Mouse (Mus musculus): Measurements from ENCODE around the gene Mid1.

Gene Mid1

GRCm38 (mm10) chrX:169880363-169880711 lies 195.3 kb downstream of the Mid1 start:
- CTCF ChIA-PET, result interaction anchor here in 1 of 4 experiments (0.6 to 1.3 kb wide), 2 partner anchors 10 to 171 kb away, joined by 3 read pairs; no protein-coding TSS in a partner anchor
- POLR2A ChIA-PET, result interaction anchor here in 2 of 4 experiments (1.0 to 1.5 kb wide), 4 partner anchors 10 to 81 kb away, joined by 3 to 5 read pairs (median 4); no protein-coding TSS in a partner anchor

- ChIA-PET CTCF (no interaction called here), POLR2A (interaction anchor here in 2 of 4 experiments (1.0 to 1.1 kb wide), 2 partner anchors 27 to 47 kb away, joined by 3 read pairs; no protein-coding TSS in a partner anchor)
Measured at GRCm38 (mm10) chrX:169880826-169881225, 195.8 kb downstream of the Mid1 start.

GRCm38 (mm10) chrX:169881253-169882219 lies 196.5 kb downstream of the Mid1 start:
- POLR2A ChIA-PET, result interaction anchor here in 1 of 4 experiments (1.0 kb wide), 1 partner anchor 46 kb away, joined by 3 read pairs; no protein-coding TSS in a partner anchor
- CTCF ChIA-PET, result no interaction called here

- ChIA-PET POLR2A (no interaction called here), CTCF (no interaction called here)
Measured at GRCm38 (mm10) chrX:169882220-169882609, 197.2 kb downstream of the Mid1 start.

GRCm38 (mm10) chrX:169883536-169884272 lies 198.7 kb downstream of the Mid1 start:
- ChIA-PET CTCF (no interaction called here), POLR2A (interaction anchor here in 1 of 4 experiments (0.6 kb wide), 1 partner anchor 70 kb away, joined by 6 read pairs; no protein-coding TSS in a partner anchor)

GRCm38 (mm10) chrX:169890541-169890940 lies 205.5 kb downstream of the Mid1 start:
- POLR2A ChIA-PET, result no interaction called here
- CTCF ChIA-PET, result no interaction called here

- CTCF ChIA-PET, result no interaction called here
- POLR2A ChIA-PET, result no interaction called here
Measured at GRCm38 (mm10) chrX:169892100-169892499, 207.1 kb downstream of the Mid1 start.

GRCm38 (mm10) chrX:169892631-169893030 lies 207.6 kb downstream of the Mid1 start:
- ChIA-PET CTCF (no interaction called here), POLR2A (no interaction called here)

- ChIA-PET CTCF (no interaction called here), POLR2A (interaction anchor here in 1 of 4 experiments (0.8 to 1.2 kb wide), 2 partner anchors 29 to 85 kb away, joined by 3 to 4 read pairs; no protein-coding TSS in a partner anchor)
Measured at GRCm38 (mm10) chrX:169899227-169899950, 214.4 kb downstream of the Mid1 start.

- ChIA-PET POLR2A (no interaction called here), CTCF (no interaction called here)
Measured at GRCm38 (mm10) chrX:169902860-169903259, 217.9 kb downstream of the Mid1 start.

GRCm38 (mm10) chrX:169903656-169904055 lies 218.7 kb downstream of the Mid1 start:
- POLR2A ChIA-PET, result interaction anchor here in 1 of 4 experiments (0.6 kb wide), 1 partner anchor 141 kb away, joined by 3 read pairs; no protein-coding TSS in a partner anchor
- CTCF ChIA-PET, result no interaction called here

- ChIA-PET CTCF (no interaction called here), POLR2A (interaction anchor here in 1 of 4 experiments (0.6 kb wide), 1 partner anchor 1026 kb away, joined by 3 read pairs; no protein-coding TSS in a partner anchor)
Measured at GRCm38 (mm10) chrX:169906054-169906508, 221.1 kb downstream of the Mid1 start.

- POLR2A ChIA-PET, result no interaction called here
- CTCF ChIA-PET, result no interaction called here
Measured at GRCm38 (mm10) chrX:169909898-169910297, 224.9 kb downstream of the Mid1 start.

- POLR2A ChIA-PET, result interaction anchor here in 1 of 4 experiments (1.7 to 1.8 kb wide), 2 partner anchors 12 to 15 kb away, joined by 5 to 13 read pairs; no protein-coding TSS in a partner anchor
- CTCF ChIA-PET, result no interaction called here
Measured at GRCm38 (mm10) chrX:169915738-169916137, 230.7 kb downstream of the Mid1 start.

- POLR2A ChIA-PET, result interaction anchor here in 1 of 4 experiments (1.0 to 3.9 kb wide), 3 partner anchors 9 to 47 kb away, joined by 3 to 74 read pairs (median 14); no protein-coding TSS in a partner anchor
Measured at GRCm38 (mm10) chrX:169922541-169922940, 237.5 kb downstream of the Mid1 start.

GRCm38 (mm10) chrX:169923417-169923816 lies 238.4 kb downstream of the Mid1 start:
- ChIA-PET CTCF (no interaction called here), POLR2A (interaction anchor here in 1 of 4 experiments (1.0 to 3.9 kb wide), 3 partner anchors 10 to 46 kb away, joined by 3 to 74 read pairs (median 14); no protein-coding TSS in a partner anchor)

More at GRCm38 (mm10) chrX:169922541-169922940, 237.5 kb downstream of the Mid1 start:
- CTCF ChIA-PET, result no interaction called here

- ChIA-PET POLR2A (no interaction called here), CTCF (no interaction called here)
Measured at GRCm38 (mm10) chrX:169925600-169925999, 240.6 kb downstream of the Mid1 start.

GRCm38 (mm10) chrX:169927110-169927817 lies 242.3 kb downstream of the Mid1 start:
- POLR2A ChIA-PET, result interaction anchor here in 3 of 4 experiments (0.6 to 2.3 kb wide), 11 partner anchors 11 to 48 kb away, joined by 3 to 14 read pairs (median 3); no protein-coding TSS in a partner anchor
- CTCF ChIA-PET, result no interaction called here

Measured in embryonic stem cell, embryonic (primary cell).